Mouse (Mus musculus) intestine, postnatal 0 days (tissue): ENCODE data around the gene Mtrex. TPM values are rescaled to one million over a fixed set of nuclear protein-coding genes. Genes with fewer than 3 reads are reported as not detected.

ENCODE experiments used
- ATAC-seq: fragments of 200-750 bp; cut with Nextera tagmentation; 2 replicates; pipeline ENCODE4 v1.8.0; 2017; ENCODE audit warnings: mild to moderate bottlenecking, moderate TSS enrichment, moderate library complexity
- H3K27ac ChIP-seq: fragments of 300-500 bp; sonication (generic); 2 replicates; pipeline ENCODE4 v1.5.1; 2014; ENCODE audit warnings: mild to moderate bottlenecking, low read depth, low read length, moderate library complexity
- H3K27me3 ChIP-seq: fragments of 300-500 bp; sonication (generic); replicated peaks from 2 replicates; pipeline ENCODE4 v1.6.1; 2014; ENCODE audit warnings: low read length, mixed read lengths; ENCODE audit not compliant: control insufficient read depth, insufficient read depth
- H3K36me3 ChIP-seq: fragments of 300-500 bp; sonication (generic); 2 replicates; pipeline ENCODE4 v1.6.1; 2014; ENCODE audit warnings: mild to moderate bottlenecking, moderate library complexity; ENCODE audit not compliant: control insufficient read depth, insufficient read depth
- H3K4me1 ChIP-seq: fragments of 300-500 bp; sonication (generic); replicated peaks from 2 replicates; pipeline ENCODE4 v1.6.1; 2014; ENCODE audit warnings: antibody characterized with exemption, low read length, mixed read lengths; ENCODE audit not compliant: control insufficient read depth, insufficient read depth
- H3K4me2 ChIP-seq: fragments of 300-500 bp; sonication (generic); replicated peaks from 2 replicates; pipeline ENCODE4 v1.6.1; 2014; ENCODE audit warnings: low read depth, mild to moderate bottlenecking, moderate library complexity
- H3K4me3 ChIP-seq: fragments of 300-500 bp; sonication (generic); 2 replicates; pipeline ENCODE4 v1.5.1; 2014; ENCODE audit warnings: low read depth, low read length
- H3K9ac ChIP-seq: fragments of 300-500 bp; sonication (generic); 2 replicates; pipeline ENCODE4 v1.6.1; 2014; ENCODE audit warnings: mild to moderate bottlenecking, low read depth, low read length
- H3K9me3 ChIP-seq: fragments of 300-500 bp; sonication (generic); 2 replicates; pipeline ENCODE4 v1.6.1; 2016; ENCODE audit warnings: mixed run types; ENCODE audit not compliant: control insufficient read depth
- CTCF ChIP-seq: sonication (generic); IDR thresholded peaks from 2 replicates; pipeline ENCODE4 v1.5.1; 2016; ENCODE audit warnings: low read depth, mild to moderate bottlenecking, control low read depth, antibody characterized with exemption, moderate library complexity
- WGBS: fragments of 180-500 bp; shearing (Covaris S2); extraction: QIAGEN DNeasy Blood & Tissue Kit; methylation state at CpG from one replicate; pipeline ENCODE4 v1.1.7; 2014; 5-methylcytosine and 5-hydroxymethylcytosine counted together
- polyA plus RNA-seq: library from polyadenylated mRNA; unstranded; fragments of >200 nt; fragmentation: Nextera tagmentation; extraction: Ambion mirVana; gene quantifications from 2 replicates; pipeline ENCODE4 v1.2.1, GENCODE M21; 2015

Gene Mtrex
- polyA plus RNA-seq, 1 experiment from 2014 or later = 17.2 TPM

DNA sequence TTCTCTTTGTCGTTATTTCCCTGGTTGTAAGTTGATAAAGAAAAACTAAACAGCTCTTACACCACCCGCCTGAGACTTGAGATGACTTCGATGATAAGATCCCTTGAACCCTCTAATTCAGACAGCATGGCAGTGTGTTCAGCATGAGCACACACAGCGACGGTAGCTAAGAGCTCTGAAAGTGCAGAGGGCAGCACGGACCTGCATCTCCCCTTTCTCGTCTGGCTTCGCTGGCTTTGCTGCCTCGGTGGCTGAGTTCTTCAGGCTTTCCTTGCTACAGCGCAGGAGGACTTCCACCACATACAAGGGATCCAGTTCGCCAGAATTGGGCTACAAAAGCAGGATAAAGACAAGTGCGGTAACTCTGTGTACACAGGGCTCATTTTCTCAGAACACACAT, 40.0 kb downstream of the Mtrex start:
- 91% methylated on average over 12 of the region's 12 CpGs for WGBS
- Histone ChIP-seq H3K4me2 (no peak overlapping the region), H3K4me1 (no peaks in the 10 kb centered on the region), H3K4me3 (no peak overlapping the region), H3K36me3 (peaks cover 60% of the 10 kb centered on the region), H3K27me3 (no peaks in the 10 kb centered on the region), H3K9me3 (no peaks in the 10 kb centered on the region), H3K9ac (no peak overlapping the region), H3K27ac (no peak overlapping the region)
- ATAC-seq = no peak
- TF ChIP-seq CTCF = no peak

DNA sequence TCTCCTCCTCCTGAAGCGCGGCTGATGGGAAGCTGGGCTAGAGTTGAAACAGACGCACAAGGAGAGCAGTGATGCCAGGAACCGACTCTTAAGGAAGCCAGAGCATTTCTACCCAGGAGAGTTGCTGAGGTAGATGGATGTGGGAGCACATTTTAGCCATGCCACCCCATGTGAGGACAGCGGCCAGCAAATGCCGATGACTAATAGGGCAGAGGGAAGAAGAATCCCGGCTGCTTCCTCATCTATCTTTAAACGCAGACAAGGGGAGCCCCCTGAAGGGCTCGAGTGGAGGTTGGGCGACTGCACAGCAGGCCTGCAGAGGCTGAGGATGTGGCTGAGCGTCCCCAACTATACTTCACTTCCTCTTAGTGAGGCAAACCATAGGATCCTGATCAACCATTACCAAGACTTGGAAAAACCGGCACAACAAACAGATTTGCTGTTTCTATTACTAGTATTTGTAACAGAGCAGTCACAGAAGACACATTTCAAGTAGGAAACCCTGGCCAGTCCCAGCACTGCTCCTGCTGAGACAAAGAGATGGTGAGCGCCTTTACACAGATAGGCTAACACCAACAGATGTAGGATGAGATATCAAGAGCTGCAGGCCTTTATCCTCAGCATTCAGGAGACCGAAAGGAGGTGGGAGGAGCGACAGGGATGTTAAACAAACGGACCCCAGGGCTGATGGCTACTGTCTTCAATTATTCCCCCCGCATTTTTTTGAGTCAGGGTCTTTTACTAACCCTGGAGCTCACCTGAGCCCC, 55.5 kb downstream of the Mtrex start:
- Histone ChIP-seq H3K27ac (peak overlapping the region; percentile 15; the same call in 1 of the 2 replicates), H3K9me3 (no peaks in the 10 kb centered on the region), H3K4me2 (no peak overlapping the region), H3K36me3 (peaks cover 79% of the 10 kb centered on the region), H3K4me1 (no peaks in the 10 kb centered on the region), H3K27me3 (no peaks in the 10 kb centered on the region), H3K4me3 (no peak overlapping the region), H3K9ac (no peak overlapping the region)
- no peak for TF ChIP-seq CTCF
- ATAC-seq = no peak
- 74% methylated on average over 17 of the region's 17 CpGs for WGBS

DNA sequence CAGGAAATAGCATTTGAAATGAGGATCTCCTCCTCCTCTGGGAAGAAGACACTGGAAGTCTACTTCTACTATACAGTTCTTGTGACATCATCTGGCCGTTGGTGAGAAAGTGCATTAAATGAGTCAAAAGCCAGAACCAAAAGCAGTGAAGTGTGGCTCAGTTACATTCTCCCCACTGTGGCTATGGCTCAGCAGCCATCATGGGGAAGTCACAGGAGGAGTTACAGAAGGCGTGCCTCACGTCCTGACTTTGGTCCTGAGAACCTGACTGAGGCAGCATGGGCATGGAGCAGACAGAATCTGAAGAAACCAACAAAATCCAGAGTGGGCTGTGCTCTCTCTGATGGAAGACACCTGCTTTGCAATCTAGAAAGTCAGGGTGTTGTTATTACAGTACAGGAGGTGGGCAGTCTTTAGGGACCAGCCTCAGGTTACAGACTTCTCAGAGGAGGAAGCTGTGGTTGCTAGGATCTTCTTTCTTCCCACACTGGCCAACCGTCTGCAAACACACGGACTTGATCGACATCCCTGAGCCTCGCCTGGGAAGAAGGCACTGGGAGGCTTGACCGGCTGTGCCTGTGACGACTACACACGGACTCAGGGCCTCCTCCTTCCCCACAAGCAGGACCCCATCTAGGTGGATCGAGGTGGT, 57.0 kb downstream of the Mtrex start:
- H3K9ac ChIP-seq = no peak overlapping the region
- peaks cover 86% of the 10 kb centered on the region for H3K36me3 ChIP-seq
- no peaks in the 10 kb centered on the region for H3K27me3 ChIP-seq
- H3K9me3 ChIP-seq = no peaks in the 10 kb centered on the region
- H3K27ac ChIP-seq = no peak overlapping the region; the same call in 1 of the 2 replicates
- 79% methylated on average over 11 of the region's 11 CpGs for WGBS
- H3K4me2 ChIP-seq = no peak overlapping the region
- H3K4me1 ChIP-seq = no peaks in the 10 kb centered on the region
- no peak for ATAC-seq
- TF ChIP-seq CTCF = no peak
- H3K4me3 ChIP-seq = no peak overlapping the region

DNA sequence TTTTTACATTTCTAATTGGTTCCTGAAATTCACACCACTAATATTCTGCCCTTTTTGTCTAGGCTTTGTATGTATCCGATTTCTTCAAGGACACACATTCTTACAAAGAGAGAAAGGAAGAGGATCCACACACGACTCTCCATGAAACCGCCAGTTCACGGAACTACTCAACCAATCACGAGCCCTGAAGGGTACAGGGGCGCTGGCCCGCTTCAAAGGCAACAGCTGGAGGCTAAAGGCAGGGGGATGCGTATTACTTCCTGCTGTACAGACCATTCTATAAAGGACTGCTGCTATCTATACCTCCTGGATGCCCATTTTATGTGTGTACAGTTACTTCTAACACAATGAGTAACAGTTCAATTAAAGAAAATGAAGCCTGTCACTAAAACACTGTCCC, 59.8 kb downstream of the Mtrex start:
- H3K9me3 ChIP-seq = no peaks in the 10 kb centered on the region
- 96% methylated on average over 8 of the region's 8 CpGs for WGBS
- no peak overlapping the region for H3K9ac ChIP-seq
- no peak; the same call in 1 of the 2 replicates for ATAC-seq
- no peak overlapping the region for H3K27ac ChIP-seq
- TF ChIP-seq CTCF = no peak
- H3K4me3 ChIP-seq = no peak overlapping the region
- H3K4me2 ChIP-seq = no peak overlapping the region
- peaks cover 86% of the 10 kb centered on the region for H3K36me3 ChIP-seq
- H3K4me1 ChIP-seq = no peaks in the 10 kb centered on the region
- no peaks in the 10 kb centered on the region for H3K27me3 ChIP-seq

DNA sequence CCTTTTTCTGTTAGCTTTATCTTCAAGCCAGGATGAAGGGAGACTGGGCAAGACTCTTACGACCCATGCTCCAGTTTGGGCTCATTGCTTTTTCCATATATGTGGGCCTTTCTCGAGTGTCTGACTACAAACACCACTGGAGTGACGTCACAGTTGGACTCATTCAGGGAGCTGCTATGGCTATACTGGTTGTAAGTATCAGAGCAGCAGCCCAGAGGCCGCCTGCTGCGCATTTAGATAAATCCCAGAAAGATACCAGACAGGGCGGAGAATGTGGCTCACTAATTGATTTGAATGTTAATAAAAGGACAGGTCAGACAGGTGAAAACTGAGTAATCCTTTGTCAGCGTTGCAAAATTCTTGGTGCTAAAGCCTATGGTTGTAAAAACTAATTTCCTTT, 60.4 kb downstream of the Mtrex start:
- no peak for TF ChIP-seq CTCF
- ATAC-seq = no peak
- no peak overlapping the region for H3K27ac ChIP-seq
- no peak overlapping the region for H3K4me3 ChIP-seq
- WGBS = 66% methylated on average over 7 of the region's 7 CpGs
- no peaks in the 10 kb centered on the region for H3K9me3 ChIP-seq
- H3K9ac ChIP-seq = no peak overlapping the region
- no peaks in the 10 kb centered on the region for H3K27me3 ChIP-seq
- H3K36me3 ChIP-seq = peaks cover 80% of the 10 kb centered on the region
- H3K4me1 ChIP-seq = no peaks in the 10 kb centered on the region
- H3K4me2 ChIP-seq = no peak overlapping the region

DNA sequence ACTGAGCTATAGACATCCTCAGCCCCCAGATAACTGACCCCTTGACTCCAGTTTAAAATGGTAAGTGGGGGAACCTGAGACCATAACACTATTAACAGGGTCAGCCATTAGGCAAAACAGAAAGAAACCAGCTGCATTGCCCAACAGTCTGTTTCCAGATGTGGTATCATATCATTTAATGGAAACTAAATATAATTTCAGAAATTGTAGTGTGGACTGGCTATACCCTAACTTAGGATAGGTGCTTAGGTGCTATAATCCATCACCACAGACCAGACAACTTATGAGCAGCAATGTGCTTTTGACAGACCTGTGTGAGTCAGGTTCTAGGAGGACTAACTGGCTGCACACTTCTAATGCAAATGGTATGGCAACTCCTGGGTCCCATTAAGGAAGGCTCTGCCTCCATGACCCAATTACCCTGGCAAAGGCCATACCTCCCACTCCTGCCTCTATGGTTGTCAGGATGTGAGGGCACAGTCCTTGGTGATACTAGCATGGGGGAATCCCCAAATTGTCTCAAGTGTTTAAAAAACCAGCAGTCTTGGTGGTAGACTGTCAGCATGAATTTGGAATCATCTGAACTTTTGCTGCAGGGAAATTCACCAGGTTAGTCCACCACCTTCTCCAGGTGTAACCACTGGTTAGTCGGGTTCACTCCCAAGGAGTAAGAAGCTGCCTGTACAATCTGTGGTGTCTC, 64.1 kb downstream of the Mtrex start:
- Histone ChIP-seq H3K9me3 (no peaks in the 10 kb centered on the region), H3K27me3 (no peaks in the 10 kb centered on the region), H3K27ac (no peak overlapping the region), H3K36me3 (peaks cover 60% of the 10 kb centered on the region), H3K4me2 (no peak overlapping the region), H3K4me3 (no peak overlapping the region), H3K4me1 (no peaks in the 10 kb centered on the region), H3K9ac (no peak overlapping the region)
- 89% methylated on average over 1 of the region's 1 CpGs for WGBS
- no peak for TF ChIP-seq CTCF
- ATAC-seq = no peak
